Mouse (Mus musculus): ENCODE measurements at regions not wholly inside any gene's neighbourhood (a gene's known extent, or its start where the extent isn't known, plus 50 kb on each side); places are given as distances from the start of the nearest gene placed in this dataset.

DNA sequence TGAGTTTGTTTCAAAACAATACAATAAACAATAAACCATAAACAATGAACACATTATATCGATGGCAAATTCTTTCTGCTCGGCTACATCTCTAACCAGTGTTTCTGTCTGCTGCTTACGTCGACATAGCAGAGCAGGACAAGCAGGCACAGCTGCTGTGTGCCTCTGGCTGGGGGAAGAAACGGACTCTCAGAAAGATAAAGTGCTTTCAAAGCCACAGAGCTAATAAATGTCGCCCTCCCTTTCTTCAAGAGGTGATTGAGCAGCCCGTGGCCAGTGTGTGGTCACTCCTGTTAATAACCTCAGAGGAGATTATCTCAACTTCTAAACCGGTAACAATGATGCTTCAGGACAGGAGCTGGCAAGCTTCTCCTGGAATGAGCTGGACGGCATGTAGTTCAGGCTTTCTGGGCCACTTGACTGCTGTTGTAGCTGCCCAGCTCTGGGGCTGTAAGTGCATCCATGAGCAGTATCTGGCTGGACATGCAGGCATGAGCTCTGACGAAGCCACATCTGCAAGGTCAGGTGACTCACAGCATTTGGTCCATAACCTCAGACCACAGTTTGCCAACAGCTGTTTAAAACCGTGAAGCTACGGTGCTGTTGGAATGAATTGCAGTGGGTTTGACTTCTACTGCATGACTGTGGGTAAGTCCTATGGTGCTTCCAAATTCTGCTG is 55.6 kb downstream of the Evx1 start:
- no peak for DNase-seq (ENCODE audit: low spot score)

DNA sequence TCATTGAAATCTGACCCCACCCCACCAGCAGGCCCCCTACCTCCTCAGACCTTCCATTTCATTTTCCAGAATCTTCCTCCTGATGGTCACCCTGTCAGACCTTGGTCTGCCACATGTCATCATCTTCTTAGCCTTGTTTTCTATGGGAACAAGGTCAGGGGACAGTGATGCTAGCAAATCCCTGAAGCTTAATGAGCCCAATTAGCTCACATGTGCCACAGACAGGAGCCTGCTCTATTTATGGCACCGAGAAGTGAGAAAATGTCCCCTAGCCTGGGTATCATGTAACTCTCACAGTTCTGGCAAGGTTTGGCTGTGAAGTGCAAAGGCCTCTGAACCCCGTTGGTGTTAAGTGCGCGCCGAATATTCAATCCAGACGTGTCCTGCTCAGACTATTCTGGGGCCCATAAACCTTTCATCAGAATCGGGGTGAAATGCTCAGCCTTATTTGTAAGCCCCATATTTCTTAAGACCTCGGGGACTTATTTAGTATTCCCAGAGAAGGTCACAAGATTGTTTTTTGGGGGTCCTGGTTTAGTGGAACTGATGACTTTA is 57.6 kb downstream of the Evx1 start:
- no peak for DNase-seq (ENCODE audit: low spot score)

- no peak for DNase-seq (ENCODE audit: low spot score)
These were observed 65.8 kb downstream of the Evx1 start for GRCm38 (mm10) chr6:52379146-52379545.

DNA sequence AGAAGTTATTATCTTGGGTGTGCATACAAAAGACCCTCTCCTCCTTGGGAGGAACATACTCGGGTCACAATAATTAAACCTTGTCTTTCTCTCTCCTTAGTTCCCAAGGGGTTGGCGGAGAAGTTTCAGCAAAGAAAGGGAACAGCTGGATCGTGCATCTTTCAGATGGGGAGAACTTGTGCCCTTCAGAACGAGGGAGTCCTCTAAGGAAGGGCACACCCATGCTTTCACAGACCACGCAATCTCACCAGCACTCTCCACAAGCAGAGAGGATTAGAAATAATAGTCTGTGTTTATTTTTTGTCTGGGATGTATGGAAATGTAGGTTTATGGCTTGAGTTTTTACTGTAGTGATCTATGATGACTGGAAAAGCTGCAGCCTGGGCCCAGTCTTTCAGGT is 66.3 kb downstream of the Evx1 start:
- no peak for DNase-seq (ENCODE audit: low spot score)

GRCm38 (mm10) chr6:52385044-52385443 is 71.7 kb downstream of the Evx1 start:
- no peak for DNase-seq (ENCODE audit: low spot score)

- no peak for DNase-seq (ENCODE audit: low spot score)
These were observed 88.1 kb downstream of the Evx1 start for GRCm38 (mm10) chr6:52401404-52401803.

DNA sequence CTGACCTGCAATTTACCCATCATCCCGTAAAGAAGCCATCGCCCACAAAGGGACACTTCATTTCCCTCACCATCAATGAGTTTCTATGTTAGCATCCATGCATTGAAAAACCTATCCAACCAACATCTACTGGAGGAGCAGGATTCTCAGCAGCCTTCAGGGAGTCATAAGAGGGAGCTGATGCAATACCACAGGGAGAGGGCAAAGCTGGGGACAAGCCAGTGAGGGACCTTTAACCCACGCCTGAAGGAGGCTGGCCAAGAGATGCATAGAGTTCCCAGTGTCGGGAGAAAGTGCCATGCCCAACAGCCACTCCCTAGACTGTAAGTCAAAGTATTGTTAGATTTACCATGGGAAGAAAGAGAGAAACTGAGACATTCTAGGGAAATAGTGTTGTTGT is 96.7 kb downstream of the Evx1 start:
- DNase-seq (ENCODE audit: low spot score): no peak

GRCm38 (mm10) chr6:52410711-52411110 is 97.4 kb downstream of the Evx1 start:
- no peak for DNase-seq (ENCODE audit: low spot score)

DNA sequence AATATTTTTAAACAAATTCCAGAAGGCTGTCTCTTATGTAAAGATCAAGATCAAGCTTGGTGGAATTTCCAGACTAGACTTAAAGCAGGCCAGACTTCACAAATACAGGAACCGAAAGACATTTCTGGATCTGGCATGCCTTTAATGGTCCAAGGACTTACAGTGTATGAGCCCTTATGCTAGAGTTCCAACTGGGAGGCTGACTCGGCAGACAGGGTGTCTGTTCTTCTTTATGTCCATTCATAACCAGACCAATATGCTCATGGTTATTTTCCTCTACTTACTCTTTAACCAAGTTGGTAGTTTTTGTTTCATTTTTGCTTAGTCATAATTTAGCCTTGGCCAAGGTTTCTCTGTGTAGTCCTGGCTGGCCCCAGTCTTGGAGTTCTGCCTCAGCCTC is 98.0 kb downstream of the Evx1 start:
- no peak for DNase-seq (ENCODE audit: low spot score)

DNA sequence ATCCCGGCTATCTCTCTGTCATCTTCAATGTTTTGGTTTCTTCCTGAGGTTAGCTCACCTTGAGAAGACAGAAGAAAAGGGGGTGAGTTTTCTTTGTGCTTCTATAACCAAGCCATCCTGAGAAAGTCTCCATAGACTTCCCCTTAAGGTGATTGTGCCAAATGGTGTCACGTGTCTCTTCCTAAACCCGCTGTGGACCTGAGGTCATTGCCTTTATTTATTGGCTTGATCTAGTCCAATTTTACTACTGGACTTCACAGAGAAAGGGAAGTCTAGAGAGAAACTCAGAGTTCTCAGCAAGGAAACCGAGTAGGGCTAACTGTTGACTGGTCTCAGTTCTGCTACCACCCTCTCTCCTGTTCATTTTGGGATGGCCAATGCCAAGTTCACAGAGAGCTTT is 100.3 kb downstream of the Evx1 start:
- no peak for DNase-seq (ENCODE audit: low spot score)

DNA sequence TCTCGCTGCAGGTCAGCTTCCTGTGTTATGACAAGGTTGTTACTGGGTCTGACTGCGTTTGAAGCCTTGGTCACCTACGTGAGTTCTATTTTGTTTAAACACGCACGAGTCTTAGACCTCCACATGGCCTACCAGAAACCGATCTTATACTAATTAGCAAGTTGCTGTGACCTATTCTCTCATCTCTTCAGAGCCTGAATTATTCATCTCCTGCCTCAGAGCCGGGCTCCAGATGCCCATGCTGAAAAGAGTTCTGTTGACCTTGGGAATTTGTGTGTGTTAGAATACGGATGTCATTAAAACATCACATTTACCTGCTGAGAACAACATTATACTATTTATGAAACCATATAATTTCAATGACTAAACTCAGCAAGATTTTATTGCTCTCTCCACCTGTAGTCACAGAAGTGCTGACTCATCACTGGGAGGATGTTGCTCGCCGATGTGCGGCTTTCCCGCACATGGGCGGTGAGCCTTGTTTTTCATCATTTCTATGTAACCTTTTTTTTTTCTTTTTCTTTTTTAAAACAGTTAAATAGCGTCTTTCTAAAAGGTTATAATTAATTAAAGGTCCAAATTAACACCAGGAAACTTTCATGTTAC is 102.1 kb downstream of the Evx1 start:
- no peak for DNase-seq (ENCODE audit: low spot score)

GRCm38 (mm10) chr6:52416491-52416890 is 103.2 kb downstream of the Evx1 start:
- no peak for DNase-seq (ENCODE audit: low spot score)

GRCm38 (mm10) chr6:52417439-52418124 is 104.3 kb downstream of the Evx1 start:
- no peak for DNase-seq (ENCODE audit: low spot score)

DNA sequence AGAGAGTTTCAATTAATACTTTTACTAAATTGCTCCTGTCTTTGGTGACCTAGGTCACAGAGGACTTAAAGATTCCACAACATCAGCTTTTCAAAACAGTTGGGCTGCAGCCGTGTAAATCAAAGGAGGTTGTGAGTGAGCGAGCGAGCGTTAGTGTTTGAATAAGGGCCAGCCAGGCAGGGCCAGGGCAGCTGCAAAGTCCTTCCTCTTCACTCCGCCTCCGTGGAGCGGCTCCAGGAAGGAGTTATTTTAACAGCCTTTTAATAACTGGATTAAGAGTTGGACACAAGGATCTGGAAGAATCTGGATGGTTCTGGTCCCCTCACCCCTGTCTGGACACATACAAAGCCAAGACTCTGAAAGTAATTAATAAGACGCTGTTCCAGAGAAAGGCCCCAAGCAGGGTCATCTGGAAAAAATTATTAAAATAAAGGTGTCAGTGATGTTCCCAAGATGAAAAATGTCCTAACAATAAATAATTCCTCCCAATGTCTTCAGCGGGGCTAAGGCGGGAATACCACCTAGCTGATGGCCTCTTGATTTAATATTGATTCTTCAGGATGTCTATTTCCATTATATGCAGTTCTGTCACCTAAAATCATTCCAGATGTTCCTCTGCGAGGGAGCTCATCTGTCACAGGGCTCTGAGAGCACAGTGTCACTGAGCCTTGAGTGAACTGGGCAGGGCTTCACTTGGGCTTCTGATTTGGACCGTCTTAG is 105.3 kb downstream of the Evx1 start:
- DNase-seq (ENCODE audit: low spot score): peak; percentile 54

DNA sequence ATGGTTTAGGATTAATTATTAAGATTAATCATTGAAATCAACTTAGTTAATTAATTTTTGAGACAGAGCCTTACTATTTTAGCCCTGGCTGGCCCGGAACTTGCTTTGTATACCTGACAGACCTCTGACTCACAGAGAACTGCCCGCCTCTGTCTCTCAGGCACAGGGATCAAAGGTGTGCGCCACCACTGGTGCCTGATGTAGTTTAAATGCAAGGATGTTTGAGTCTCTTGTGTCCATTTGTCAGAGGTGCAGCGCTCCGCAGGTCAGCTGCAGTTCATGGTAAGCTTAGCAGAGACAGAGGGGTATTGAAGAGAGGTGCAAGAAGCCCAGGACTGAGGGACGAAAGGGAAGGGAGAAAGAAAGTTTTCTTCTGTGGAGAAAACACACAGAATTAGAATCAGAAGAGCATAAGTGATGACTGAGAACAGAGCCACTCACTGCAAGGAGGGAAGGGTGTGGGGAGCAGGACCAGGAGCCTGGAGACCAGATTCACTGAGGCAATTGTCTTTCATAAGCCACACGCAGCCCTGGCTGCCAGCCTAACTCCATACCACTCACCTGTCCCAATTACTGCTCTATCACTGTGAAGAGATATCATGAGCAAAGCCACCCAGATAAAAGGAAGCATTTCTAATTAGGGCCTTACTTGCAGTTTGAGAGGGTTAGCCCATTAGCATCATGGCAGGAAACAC is 107.1 kb downstream of the Evx1 start:
- DNase-seq (ENCODE audit: low spot score): no peak

DNA sequence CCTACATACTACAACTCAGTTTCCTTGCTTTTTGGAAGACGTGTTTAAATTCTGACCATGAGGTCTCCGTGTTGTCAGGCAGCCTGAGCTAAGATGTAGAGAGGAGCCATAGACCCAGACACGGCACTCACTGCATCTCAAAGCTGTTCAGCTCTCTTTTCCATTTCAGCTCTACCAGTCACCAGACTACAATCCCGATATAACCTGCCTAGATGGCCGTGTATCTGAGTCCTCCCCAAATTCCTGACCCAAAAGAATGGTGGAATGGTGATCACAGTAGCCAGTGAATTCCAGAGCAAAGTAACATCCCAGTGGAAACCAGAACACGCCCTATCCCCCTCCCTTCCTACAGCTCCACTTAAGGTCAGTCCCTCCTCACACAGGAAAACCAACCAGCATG is 108.5 kb downstream of the Evx1 start:
- no peak for DNase-seq (ENCODE audit: low spot score)

DNA sequence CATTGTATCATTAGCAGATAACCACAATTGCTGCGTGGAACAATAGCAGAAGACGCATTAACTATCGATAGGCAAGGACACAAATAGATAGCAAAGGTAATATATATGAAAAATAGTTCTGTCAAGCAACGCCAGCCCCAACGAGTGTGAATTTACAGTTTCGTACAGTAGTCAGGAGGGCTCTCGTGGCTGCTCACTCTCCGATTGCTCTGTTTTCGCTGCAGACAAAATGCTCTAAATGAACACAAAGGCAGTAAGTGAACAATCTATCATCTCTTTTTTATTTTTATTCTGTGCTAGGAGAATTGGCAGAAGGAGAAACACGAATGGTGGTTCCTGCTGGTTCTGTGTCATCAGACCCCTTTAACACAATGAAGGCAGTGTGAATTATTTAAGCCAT is 109.4 kb downstream of the Evx1 start:
- no peak for DNase-seq (ENCODE audit: low spot score)

- no peak for DNase-seq (ENCODE audit: low spot score)
These were observed 110.3 kb downstream of the Evx1 start for GRCm38 (mm10) chr6:52423581-52424107.

DNA sequence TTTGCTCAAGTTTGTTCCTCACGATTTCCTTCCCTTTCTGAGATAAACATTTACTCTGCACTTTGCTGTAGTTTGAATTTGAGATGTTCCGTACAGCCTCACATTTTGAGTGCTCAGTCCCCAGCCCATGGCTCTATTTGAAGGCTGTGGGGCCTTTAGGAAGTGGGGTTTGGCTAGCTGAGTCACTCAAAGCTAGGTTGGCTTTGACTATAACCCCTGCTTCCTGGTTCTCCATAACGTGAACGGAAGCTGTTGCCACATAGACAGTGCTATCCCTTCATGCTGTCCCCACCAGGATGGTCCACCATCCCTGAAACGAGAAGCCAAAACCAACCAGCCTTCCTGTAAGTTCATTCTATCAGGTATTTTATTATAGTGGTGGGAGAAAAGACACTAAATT is 111.1 kb downstream of the Evx1 start:
- DNase-seq (ENCODE audit: low spot score): no peak

GRCm38 (mm10) chr6:52425082-52425481 is 111.8 kb downstream of the Evx1 start:
- DNase-seq (ENCODE audit: low spot score): no peak

DNA sequence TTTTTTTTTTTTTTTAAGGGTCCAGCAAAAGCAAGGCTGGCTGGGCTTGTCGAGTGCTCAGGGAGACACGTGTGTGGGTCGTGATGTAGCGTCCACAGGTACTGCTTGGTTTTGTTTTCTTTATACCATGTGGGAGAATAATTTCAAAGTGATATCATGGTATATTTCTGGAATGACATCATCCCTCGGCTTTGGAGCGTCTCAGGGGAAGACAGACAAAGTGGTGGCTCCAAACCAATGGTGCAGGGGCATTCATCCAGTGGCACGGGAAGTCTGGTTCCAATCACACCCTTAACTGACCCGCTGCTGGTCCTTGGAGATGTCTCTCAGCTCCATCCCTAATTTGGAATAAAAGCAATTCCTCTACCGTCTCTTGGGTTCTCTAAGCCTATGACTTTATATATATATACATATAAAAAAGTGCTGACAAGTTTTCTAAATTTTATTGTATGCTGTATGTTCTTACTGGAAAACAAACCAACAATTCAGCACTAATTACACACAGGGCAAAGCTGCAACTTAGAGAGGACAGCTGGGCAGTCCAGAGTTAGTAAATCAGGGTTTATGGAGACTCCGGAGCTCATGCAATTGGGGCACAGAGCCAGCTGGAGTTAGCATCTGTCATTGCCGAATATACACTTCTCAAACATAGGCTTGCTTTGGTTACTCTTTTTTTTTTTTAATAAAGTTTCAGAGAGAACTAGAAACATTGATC is 115.3 kb downstream of the Evx1 start:
- DNase-seq (ENCODE audit: low spot score): no peak
